Mouse (Mus musculus) fibroblast of lung, adult 2 months (primary cell): ENCODE data around the gene Bsph2.
A peak's percentile ranks its signal among the peaks of the same experiment; 100 is the strongest.

Source experiments
- DNase-seq: peaks from one replicate; pipeline ENCODE4 v3.0.0-alpha.2; 2011; ENCODE audit warnings: low read depth

Gene Bsph2

GRCm38 (mm10) chr7:13570967-13571366 lies at the start of gene Bsph2:
Gene Bsph2, minus strand, starts transcription at chr7:13571067.
- no peak for DNase-seq

GRCm38 (mm10) chr7:13511539-13511938 lies 59.3 kb downstream of the Bsph2 start:
- peak; percentile 29 for DNase-seq
